Mouse (Mus musculus) lung, adult 18-20 months (tissue): ENCODE measurements around the gene Man1a.

Source experiments
- DNase-seq, 2 experiments: peaks; one replicate each; pipeline ENCODE4 v3.0.0; 2022; ENCODE audit warnings: mixed read lengths in 2 of 2

The Man1a gene

DNA sequence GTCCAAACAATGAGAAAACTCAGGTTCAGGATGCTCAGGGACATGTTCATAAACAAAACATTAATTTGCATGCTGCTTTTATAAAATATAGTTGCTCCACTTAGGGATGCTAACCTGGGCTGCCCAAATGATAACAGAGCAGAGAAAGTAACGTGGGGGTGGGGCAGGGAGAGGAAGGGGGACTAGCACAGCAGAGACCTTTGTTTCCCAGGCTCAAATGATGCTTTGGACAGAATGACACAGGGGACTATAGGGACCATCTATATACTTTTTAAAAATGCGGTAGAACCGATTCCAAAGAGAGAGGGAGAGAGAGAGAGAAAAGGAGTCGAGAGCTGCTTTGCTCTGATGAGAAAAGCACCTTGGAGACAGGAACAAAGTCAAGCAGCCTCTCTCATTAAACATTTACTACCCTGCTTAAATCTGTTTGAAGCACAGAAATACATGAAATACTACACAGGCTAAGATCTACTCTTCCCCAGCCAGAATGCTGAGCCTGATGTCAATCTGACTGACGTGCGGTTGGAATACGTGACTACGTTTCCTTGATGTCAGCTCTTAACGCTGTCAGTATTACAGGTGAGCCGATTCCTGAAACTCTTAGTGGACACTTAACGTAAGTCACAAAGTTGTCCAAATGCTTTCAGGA is 63.1 kb downstream of the Man1a start:
- DNase-seq: no peak

DNA sequence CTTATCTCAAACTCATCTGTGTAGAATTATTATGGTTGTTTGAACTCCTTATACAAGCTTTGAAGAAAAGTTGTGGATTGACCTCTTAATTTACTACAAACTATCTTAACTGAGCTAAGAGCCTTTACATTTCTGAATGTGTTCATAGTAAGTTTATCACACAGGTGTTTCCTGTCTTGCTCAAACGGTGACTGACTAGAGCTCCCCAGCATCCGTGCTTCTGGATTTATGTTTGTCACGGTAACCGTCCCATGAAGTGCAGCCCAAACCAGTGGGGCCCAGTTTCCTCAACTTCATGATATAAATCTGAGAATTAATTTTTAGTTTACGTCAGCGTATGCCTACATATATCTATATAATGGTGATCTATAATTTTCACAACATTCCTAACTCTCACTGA is 67.3 kb downstream of the Man1a start:
- DNase-seq: no peak

DNA sequence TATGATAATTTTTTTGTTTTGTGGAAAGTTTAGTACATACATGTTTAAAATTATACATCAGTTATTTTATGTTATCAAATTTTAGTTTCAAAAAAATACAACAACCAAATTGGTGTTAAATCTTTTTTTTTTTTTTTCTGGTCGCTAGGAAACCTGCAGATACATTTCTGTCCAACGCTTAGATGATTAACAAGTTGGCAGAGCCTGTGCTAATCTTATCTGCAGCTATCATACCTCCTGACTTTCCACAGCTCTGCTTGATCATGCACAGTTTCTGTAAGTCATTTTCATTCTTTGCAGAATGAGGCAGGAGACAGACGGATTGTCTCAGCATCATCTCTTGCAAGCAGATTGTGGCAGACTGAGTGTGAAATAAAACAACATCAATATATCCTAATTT is 69.5 kb downstream of the Man1a start:
- DNase-seq: no peak

DNA sequence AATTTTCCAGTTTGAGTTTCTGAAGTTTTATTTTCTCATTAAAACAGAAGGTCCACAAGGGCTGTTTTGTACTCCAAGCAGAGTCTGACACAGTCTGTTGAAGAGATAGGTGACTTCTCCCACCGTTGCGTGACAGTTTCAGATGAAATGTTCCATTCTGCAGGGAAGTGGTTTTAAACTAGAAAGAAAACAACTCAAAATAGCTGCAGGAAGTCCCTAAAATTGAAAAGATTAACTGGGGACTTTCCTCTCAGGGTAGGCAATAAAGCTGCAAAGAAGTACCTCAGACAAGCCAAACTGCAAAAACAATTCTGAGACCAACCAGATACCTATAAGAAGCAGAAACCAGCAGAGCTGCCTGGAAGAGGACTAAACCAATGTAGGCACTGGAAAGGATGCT is 70.6 kb downstream of the Man1a start:
- DNase-seq: no peak

DNA sequence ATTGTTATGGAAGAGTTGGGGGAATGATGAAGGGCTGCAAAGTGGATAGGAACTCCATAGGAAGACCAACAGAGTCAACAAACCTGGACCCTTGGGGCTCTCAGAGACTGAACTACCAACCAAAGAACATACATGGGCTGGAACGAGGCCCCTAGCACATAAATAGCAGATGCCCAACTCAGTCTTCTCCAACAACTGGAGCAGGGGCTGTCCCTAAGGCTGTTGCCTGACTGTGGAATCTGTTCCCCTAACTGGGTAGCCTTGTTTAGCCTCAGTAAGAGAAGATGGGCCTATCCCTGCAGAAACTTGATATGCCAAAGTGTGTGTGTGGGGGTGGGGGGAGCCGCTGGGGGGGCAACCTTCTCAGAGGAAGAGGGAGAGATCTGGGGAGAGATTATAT is 73.5 kb downstream of the Man1a start:
- DNase-seq: no peak

DNA sequence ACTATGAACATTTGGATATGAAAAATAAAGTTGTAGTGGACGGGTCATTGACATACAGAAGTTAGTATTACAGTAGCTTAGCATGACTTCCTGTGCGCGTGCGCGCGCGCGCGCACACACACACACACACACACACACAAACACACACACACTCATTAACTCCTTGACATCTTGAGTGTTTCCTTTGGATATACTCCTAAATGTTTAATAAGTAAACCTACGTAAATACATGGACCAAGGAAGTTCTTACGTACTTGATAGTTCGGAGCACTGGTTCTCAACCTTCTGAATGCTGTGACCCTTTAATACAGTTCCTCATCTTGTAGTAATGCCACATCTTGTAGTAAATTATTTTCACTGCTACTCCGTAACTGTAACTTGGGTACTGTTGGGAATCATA is 79.1 kb downstream of the Man1a start:
- DNase-seq: peak in 1 of 2 experiments; percentile 7

DNA sequence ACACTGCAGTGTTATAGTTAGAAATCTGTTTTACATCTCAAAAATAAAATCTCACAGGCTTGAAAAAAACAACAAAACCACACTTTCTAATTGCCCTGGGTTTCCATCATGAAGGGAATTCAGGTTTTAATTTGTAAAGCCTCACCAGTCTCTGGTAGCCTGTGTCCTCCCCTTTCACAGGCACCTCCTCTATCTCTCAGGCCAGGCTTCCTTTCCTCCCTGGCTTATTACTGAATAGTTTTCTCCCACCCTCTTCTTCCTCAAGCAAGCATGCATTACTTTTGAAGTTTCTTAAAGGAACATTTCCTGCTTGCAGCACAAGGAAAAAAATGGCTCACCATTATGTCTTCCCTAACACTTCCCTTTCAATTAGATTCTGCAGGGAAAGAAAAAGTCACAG is 80.2 kb downstream of the Man1a start:
- no peak for DNase-seq

DNA sequence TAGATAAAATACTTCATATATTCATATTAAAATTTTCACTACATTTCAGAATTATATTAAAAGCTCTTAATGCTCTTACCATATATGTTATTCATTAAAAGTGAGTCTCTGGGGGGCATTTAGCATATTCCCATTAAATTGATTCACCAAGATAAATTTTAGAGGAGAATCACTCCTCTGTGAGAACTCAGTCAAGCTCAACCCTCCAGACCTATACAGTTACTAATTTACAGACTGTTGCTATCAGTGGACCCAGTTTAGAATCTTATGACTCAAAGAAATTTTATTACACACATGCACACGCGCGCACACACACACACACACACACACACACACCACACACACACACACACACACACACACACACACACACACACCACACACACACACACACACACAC is 81.8 kb downstream of the Man1a start:
- no peak for DNase-seq

DNA sequence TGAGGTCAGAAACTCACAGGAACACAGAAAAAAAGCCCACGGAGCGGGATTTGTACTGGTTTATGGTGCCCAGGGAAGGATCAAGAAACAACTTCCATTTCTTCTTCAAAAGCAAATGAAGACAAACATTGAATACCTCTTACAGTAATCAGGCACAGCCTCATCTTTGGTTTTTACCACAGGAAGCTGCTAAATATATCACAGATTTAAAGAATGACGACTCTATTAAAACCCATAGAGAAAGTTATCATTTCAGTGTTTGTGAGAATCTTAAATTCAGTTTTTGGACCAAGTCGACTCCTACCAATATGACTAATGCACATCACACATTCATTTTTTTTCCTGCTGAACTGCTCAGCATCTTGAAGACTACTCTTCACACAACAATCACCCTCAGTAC is 86.0 kb downstream of the Man1a start:
- no peak for DNase-seq

DNA sequence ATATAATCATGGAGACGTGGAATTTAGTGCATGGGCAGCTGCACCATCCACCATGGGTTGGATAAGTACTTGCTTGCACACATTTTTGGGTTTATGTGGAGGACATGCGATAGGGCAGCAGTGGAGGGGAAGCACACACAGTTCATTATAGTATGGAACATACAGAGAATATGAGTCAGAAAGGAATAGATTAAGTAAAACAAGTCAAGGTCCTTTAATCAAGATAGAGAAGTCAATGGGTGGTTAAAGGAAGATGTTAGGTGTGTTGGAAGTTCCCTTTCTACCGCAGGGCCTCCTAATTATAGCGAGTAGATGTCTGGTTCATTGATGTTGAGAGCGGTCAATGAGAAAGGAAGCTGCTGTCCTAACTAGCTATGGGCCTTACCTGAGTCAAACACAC is 91.5 kb downstream of the Man1a start:
- no peak for DNase-seq

DNA sequence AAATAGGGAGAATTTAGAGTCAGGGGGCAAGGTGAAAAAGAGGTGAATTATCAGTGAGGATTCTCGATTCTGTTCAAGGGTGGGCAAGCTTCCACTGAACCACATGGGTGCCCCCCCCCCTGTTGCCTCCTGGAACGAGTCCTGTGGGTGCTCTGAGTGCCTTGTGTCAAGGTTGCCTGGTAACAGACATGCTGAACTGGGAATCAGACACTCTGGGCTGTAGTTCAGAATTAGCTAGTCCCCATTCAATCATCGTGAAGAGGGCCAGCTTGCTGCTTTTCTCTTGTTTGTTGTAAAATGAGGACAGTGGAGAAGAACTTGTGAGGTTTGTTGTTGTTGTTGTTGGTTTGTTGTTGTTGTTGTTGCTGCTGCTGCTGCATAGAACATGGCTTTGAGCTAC is 92.3 kb downstream of the Man1a start:
- DNase-seq: no peak

DNA sequence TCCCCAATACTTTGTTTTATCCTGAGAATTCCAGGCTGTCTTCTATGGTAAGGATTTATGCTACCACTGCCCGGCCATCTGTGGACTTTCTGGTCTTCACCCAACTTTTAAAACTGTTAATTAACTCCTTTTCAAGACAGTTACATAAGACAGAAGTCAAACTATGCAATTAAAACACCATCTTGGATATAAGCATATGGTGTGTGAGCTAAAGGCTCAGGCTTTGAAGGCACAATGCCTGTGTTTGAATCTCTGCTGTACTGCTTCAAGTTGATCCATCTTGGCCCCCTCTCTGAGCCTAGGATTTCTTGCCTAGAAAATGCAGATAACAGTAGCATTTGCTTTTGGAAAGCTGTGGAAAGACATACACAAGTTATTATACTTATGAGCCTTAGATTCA is 97.8 kb downstream of the Man1a start:
- DNase-seq: no peak

DNA sequence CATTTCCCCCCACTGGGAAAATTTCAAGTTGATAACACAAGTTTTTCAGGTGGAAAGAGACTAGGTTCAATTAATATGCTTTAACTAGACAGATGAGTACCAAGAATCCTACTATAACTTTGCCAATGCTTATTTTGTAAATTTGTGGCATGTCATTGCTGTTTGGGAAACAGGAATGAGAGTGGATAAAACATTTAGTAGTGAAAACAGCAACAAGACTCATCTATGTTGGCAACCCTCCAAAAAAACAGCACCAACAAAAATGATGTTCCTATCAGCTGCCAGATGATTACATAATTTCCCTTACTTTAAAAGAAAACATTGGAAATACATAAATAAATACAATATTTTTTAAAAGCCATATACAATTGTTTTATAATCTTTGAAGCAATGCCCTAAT is 102.2 kb downstream of the Man1a start:
- DNase-seq: no peak

DNA sequence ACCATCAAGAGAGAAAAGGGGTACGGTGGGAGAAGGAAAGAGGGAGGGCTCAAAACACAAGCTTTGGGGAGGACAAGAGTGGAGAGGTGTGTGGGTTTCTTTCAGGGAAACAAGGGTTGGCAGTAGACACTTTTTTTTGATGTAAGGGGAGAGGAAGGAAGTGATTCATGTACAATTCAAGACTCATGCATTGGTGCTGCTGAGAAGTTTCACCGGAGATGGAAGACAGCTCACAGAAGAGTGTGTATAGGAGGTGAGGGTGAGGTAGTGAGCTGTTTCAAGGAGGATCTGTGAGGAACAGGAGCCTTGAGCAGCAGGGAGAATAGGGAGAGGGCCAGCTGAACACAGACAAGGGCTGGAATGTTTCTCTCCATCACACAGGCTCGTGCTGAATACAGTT is 116.7 kb downstream of the Man1a start:
- DNase-seq: no peak

DNA sequence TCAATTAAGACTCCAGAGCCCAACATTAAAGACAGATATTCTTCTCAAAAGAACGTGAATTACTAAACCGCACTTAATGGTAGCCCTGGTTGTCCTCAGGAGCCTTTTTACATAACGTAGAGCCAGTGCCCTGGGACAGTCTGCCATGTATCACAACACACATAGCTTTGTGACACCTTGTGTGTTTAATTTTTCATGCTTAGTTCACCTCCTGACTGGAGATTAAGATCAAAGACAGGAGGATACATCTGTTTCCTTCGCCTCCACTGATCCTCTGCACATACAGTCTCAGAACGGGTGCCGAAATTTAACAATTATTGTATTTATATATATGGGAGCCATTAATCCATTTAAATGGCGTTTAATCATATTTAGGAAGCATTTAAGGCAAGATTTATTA is 134.8 kb downstream of the Man1a start:
- DNase-seq: no peak

DNA sequence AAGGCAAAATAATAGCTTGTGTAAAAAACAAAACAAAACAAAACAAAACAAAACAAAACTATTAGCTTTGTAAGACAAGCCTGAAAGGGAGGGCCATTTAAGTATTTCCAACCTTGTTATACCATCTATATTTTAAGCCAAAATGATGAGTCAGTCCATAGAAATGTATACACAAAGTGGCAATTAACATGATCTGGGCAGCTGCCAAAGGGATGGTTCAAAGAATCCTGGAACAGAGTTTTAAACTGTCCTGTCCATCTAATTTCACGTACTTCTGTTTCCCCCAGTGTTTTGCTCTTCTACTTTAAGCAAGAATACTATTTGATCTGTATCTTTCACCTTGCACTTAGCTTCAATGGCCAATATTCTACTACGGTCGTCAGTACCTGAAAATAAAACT is 138.2 kb downstream of the Man1a start:
- DNase-seq: no peak

DNA sequence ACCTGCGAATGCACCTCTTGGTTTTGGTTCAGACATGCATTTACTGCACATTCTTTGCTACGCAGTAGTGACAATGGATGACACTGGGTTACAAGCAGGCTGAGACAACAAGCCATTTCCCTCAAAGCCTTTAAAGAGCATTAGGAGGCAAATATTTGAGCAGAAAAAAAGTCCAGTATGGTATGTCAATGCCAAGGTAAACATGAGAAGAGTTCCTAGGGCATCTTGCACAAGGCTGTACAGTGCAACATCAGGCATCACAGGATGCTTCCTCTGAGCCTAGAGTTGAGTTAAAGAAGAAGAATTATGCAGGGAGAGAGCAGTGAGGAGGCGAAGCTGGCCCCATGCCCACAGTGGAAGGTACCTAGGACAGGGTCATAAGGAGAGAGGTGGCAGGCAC is 140.3 kb downstream of the Man1a start:
- no peak for DNase-seq

DNA sequence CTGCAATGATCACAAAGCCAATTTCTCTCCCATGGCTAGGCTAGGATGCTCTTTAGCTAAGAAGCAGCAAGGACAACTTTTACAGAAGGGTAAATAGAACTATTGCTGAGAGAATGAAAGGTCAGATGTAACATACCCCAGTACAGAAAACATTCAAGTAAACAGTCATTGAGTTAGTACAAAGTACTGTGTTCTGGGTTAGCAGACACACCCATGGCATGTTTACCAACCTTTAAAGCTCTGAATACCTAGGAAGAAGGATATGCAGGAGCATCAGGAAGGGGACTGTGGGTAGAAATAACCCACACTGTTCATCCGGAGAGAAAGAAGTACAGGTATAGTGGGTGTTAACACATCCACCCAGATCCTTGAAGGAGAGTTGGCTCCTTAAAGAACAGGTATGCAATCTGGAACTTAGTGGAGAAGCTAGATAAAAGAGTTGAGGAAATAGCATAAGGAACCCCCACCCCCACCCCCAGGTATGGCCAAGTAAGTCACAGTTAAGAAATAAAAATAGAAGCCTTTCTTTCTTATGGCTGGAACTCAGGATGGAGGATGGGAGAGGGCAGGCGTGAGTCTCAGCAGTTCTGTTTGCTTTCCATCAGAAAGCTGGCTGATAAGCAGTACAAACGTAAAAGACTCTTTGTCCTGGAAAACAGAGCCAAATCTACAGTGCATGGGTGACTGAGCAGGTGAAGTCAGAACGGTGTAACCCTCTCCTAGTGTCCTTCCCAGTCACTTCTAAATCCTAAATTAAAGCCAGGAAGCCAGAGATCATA is 146.5 kb downstream of the Man1a start:
- DNase-seq: no peak

DNA sequence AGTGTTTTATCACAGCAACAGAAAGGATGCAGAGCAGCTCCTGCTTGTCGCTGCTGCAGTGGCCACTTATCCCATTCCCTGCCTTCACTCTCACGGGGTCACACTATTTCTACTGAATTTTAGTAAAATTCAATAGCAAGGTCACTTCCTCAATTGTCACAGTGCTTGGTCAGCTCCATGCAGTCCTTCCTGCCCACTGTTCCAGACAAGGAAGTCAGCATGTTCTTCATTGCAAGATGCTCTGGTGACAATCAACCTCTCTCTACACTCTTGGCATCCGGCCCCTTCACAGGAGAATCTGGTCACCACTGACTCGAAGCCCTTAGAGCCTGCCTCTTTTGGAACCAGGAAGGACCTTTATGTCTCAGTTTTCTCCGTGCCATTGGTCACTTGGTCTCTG is 148.5 kb downstream of the Man1a start:
- DNase-seq: no peak

DNA sequence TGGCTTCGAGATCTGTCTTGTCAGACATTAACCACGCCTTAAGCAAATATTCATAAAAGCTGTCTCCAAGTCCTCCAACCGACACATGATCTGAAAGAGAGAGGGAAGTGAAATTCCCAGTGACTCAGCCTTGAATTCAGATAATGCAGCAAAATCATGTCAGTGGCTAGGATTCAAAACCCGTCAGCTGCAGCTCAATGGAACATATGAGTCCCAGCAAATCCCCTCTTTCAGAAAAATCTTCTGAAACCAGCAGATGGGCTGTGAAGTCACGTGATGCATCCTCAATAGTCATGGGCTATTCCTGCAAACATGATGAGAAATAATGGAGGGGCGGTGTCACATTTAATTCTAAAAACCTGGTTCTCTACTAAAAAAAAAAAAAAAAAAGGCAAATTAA is 151.0 kb downstream of the Man1a start:
- DNase-seq: no peak

DNA sequence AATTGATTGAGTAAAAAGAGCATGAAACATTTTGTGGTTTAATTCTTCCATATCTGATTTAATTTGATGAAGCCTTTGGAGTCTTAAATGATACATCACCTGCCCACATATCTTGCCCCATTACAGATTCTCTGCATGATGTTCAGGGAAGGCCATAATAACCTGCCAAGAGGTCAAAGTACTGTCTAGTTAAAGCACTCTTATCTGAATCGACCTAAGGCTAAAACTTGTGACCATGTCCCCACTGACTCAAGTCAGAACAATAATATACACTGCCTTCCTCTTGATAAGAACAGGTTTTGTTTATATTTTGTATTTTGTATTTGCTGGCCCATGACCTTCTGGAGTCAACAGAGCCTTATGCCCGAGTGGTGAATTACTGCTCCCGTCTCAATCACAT is 154.2 kb downstream of the Man1a start:
- no peak for DNase-seq

DNA sequence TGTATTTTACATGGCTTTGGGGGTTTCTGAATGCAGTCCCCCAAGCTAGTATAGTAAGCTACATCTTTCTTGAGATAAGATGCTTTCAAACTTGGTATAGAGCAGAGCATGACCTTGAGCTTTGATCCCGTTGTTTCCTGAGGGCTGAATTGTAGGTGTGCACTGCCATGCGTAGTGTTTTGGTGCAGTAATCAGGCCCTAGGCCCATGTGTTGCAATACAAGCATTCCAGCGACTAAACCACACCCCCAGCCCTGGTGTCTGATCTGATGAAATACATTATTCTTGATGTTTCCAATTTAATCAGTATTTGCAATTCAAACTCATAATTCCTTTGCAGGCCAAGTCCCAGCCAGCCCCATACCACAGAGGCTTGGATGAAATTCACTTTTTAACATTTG is 158.9 kb downstream of the Man1a start:
- peak in 1 of 2 experiments; percentile 17 for DNase-seq

DNA sequence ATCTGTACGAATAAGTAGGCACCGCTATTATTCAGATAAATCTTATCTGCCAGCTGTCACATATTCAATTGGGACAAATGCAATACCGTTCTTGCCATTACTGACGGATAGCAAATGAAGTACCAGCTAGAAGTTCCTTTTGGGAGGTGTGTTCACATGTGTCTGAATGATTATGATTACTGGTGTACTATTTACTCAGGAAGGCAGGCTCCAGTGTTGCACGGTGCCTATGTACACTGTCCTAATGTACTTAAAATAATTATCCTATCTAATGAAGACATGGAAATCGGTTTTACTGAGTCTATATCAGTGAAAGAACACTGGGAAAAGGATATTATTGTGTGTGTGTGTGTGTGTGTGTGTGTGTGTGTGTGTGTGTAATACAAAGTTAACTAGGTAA is 160.7 kb downstream of the Man1a start:
- DNase-seq: no peak

DNA sequence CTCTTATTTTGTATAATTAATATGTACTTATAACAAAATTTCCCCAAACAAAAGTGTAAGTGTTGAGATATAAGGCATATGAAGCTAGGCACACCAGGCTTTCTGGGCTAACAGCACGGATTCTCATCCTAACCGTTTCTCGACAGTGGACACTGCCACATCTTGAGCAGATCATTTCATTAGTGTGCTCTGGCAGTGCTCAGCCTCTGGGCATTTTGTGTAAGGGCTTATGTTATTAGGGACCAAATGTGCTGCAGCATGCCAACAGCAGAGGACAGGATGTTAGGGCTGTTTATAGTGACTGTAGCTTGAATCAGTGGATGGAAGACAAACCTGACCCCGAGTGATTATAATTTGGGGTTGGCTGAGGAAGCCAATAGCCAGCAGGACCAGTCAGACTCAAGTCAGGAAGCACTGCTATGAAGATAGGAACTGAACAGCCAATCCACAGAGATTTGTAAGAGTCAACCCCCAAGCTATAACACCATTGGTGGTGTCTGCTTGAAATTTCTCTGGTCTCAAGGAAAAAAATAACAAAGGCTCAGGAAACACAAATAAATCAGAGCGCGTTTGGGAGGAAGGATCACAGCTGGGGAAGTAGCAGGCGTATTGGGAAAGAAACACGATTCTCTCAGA is 161.3 kb downstream of the Man1a start:
- no peak for DNase-seq
